Mouse (Mus musculus) forebrain, embryonic 12.5 days (tissue): ENCODE measurements at regions not wholly inside any gene's neighbourhood (a gene's known extent, or its start where the extent isn't known, plus 50 kb on each side); places are given as distances from the start of the nearest gene placed in this dataset.
A peak's percentile ranks its signal among the peaks of the same experiment; 100 is the strongest.

Experiments
- ATAC-seq: fragments of 200-750 bp; cut with Nextera tagmentation; 2 replicates; pipeline ENCODE4 v1.8.0; 2017; ENCODE audit warnings: moderate TSS enrichment; ENCODE audit not compliant: low FRiP score
- H3K27ac ChIP-seq: fragments of 300-500 bp; sonication (generic); 2 replicates; pipeline ENCODE4 v1.5.1; 2016; ENCODE audit warnings: mild to moderate bottlenecking
- H3K27me3 ChIP-seq: fragments of 300-500 bp; sonication (generic); 2 replicates; pipeline ENCODE4 v1.6.1; 2016; ENCODE audit warnings: mild to moderate bottlenecking
- H3K36me3 ChIP-seq: fragments of 300-500 bp; sonication (generic); replicated peaks from 2 replicates; pipeline ENCODE4 v1.6.1; 2016; ENCODE audit warnings: mild to moderate bottlenecking
- H3K4me1 ChIP-seq: fragments of 300-500 bp; sonication (generic); 2 replicates; pipeline ENCODE4 v1.6.1; 2016
- H3K4me2 ChIP-seq: fragments of 300-500 bp; sonication (generic); 2 replicates; pipeline ENCODE4 v1.6.1; 2016; ENCODE audit warnings: mild to moderate bottlenecking, moderate library complexity
- H3K4me3 ChIP-seq: fragments of 300-500 bp; sonication (generic); replicated peaks from 2 replicates; pipeline ENCODE4 v1.5.1; 2016; ENCODE audit warnings: mild to moderate bottlenecking
- H3K9ac ChIP-seq: fragments of 300-500 bp; sonication (generic); 2 replicates; pipeline ENCODE4 v1.6.1; 2016; ENCODE audit warnings: mild to moderate bottlenecking
- H3K9me3 ChIP-seq: fragments of 300-500 bp; sonication (generic); 2 replicates; pipeline ENCODE4 v1.6.1; 2016
- WGBS: fragments of 180-500 bp; shearing (Covaris S2); methylation state at CpG from one replicate; pipeline ENCODE4 v1.1.7; 2016; 5-methylcytosine and 5-hydroxymethylcytosine counted together
- microRNA-seq: library from miRNA; unstranded; fragments of <30 nt; microRNA quantifications from one replicate; pipeline ENCODE4, GENCODE M21; 2017

- 96% methylated on average over 2 of the region's 2 CpGs for whole genome bisulfite sequencing
- peaks cover 1% of the 10 kb centered on the region for H3K4me1 ChIP-seq
- no peaks in the 10 kb centered on the region for H3K36me3 ChIP-seq
- no peaks in the 10 kb centered on the region for H3K27me3 ChIP-seq
- no peak overlapping the region for H3K9ac ChIP-seq
- H3K4me3 ChIP-seq: no peak overlapping the region
- no peak overlapping the region for H3K27ac ChIP-seq
- H3K4me2 ChIP-seq: no peak overlapping the region
- no peaks in the 10 kb centered on the region for H3K9me3 ChIP-seq
- ATAC-seq: no peak
These were observed 974.0 kb downstream of the Stpg2 start for GRCm38 (mm10) chr3:140179471-140179870.

DNA sequence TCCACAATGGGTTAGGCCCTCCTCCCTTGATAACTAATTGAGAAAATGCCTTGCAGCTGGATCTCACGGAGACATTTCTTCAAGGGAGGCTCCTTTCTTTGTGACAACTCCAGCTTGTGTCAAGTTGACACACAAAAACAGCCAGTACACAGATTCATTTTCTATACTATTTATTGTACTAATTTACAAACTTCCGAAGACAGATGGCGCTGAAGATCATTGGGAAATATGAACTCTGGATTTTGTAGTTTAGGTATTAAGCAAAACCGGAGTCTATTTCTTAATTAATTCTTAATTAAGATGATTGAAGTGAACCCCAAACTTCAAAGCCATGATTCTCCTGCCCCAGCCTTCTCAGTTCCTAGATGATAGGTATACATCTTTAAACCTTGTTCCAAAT, 977.2 kb downstream of the Stpg2 start:
- H3K36me3 ChIP-seq: no peaks in the 10 kb centered on the region
- no peak for ATAC-seq
- H3K27ac ChIP-seq: no peak overlapping the region

GRCm38 (mm10) chr3:140184899-140185525, 979.5 kb downstream of the Stpg2 start:
- ATAC-seq: peak; percentile 39
- no peak overlapping the region for H3K9ac ChIP-seq
- no peaks in the 10 kb centered on the region for H3K36me3 ChIP-seq
- no peak overlapping the region for H3K4me3 ChIP-seq
- no peaks in the 10 kb centered on the region for H3K27me3 ChIP-seq
- 30% methylated on average over 4 of the region's 4 CpGs for WGBS
- no peaks in the 10 kb centered on the region for H3K9me3 ChIP-seq
- 0 out of 2 replicates have a peak overlapping the region, but pooled peaks have one; percentile 3 for H3K27ac ChIP-seq
- H3K4me2 ChIP-seq: no peak overlapping the region
- peaks cover 12% of the 10 kb centered on the region for H3K4me1 ChIP-seq

More for the DNA sequence above, 977.2 kb downstream of the Stpg2 start:
- H3K4me2 ChIP-seq: no peak overlapping the region
- peaks cover 12% of the 10 kb centered on the region for H3K4me1 ChIP-seq
- H3K9ac ChIP-seq: no peak overlapping the region
- H3K27me3 ChIP-seq: no peaks in the 10 kb centered on the region
- WGBS: 88% methylated on average over 4 of the region's 4 CpGs
- H3K4me3 ChIP-seq: no peak overlapping the region
- H3K9me3 ChIP-seq: no peaks in the 10 kb centered on the region

GRCm38 (mm10) chr3:140205914-140206313, 1000.4 kb downstream of the Stpg2 start:
- Histone ChIP-seq H3K27me3 (no peaks in the 10 kb centered on the region), H3K4me2 (no peak overlapping the region), H3K4me3 (no peak overlapping the region), H3K9me3 (no peaks in the 10 kb centered on the region), H3K9ac (no peak overlapping the region), H3K27ac (no peak overlapping the region), H3K36me3 (no peaks in the 10 kb centered on the region), H3K4me1 (no peaks in the 10 kb centered on the region)
- no peak for ATAC-seq

- no peak overlapping the region for H3K4me3 ChIP-seq
- no peak overlapping the region for H3K4me2 ChIP-seq
- no peak overlapping the region for H3K9ac ChIP-seq
- WGBS: 80% methylated on average over 3 of the region's 3 CpGs
- no peak for ATAC-seq
- H3K36me3 ChIP-seq: no peaks in the 10 kb centered on the region
- no peaks in the 10 kb centered on the region for H3K4me1 ChIP-seq
- no peaks in the 10 kb centered on the region for H3K27me3 ChIP-seq
- H3K9me3 ChIP-seq: no peaks in the 10 kb centered on the region
- H3K27ac ChIP-seq: no peak overlapping the region
These were observed 990.7 kb downstream of the Pdha2 start for GRCm38 (mm10) chr3:140221478-140221877.

- no peak overlapping the region for H3K4me2 ChIP-seq
- WGBS: 80% methylated on average over 2 of the region's 2 CpGs
- H3K9ac ChIP-seq: no peak overlapping the region
- H3K4me1 ChIP-seq: no peaks in the 10 kb centered on the region
- no peaks in the 10 kb centered on the region for H3K9me3 ChIP-seq
- no peak for ATAC-seq
- no peak overlapping the region for H3K27ac ChIP-seq
- H3K27me3 ChIP-seq: no peaks in the 10 kb centered on the region
- H3K4me3 ChIP-seq: no peak overlapping the region
- H3K36me3 ChIP-seq: no peaks in the 10 kb centered on the region
These were observed 981.4 kb downstream of the Pdha2 start for GRCm38 (mm10) chr3:140230712-140231111.

GRCm38 (mm10) chr3:140233144-140233543, 979.0 kb downstream of the Pdha2 start:
- no peak overlapping the region for H3K4me2 ChIP-seq
- no peak overlapping the region for H3K4me3 ChIP-seq
- 82% methylated on average over 4 of the region's 4 CpGs for WGBS
- no peaks in the 10 kb centered on the region for H3K9me3 ChIP-seq
- no peaks in the 10 kb centered on the region for H3K27me3 ChIP-seq
- no peaks in the 10 kb centered on the region for H3K4me1 ChIP-seq
- no peak overlapping the region for H3K27ac ChIP-seq
- no peaks in the 10 kb centered on the region for H3K36me3 ChIP-seq
- no peak overlapping the region for H3K9ac ChIP-seq
- no peak for ATAC-seq

GRCm38 (mm10) chr3:140233809-140234208, 978.3 kb downstream of the Pdha2 start:
- Histone ChIP-seq H3K36me3 (no peaks in the 10 kb centered on the region), H3K27ac (no peak overlapping the region), H3K27me3 (no peaks in the 10 kb centered on the region), H3K4me2 (no peak overlapping the region), H3K9me3 (no peaks in the 10 kb centered on the region), H3K4me1 (no peaks in the 10 kb centered on the region), H3K4me3 (no peak overlapping the region), H3K9ac (no peak overlapping the region)
- 83% methylated on average over 2 of the region's 2 CpGs for WGBS
- no peak for ATAC-seq

- no peak for ATAC-seq
- Histone ChIP-seq H3K9ac (no peak overlapping the region), H3K4me2 (no peak overlapping the region), H3K4me3 (no peak overlapping the region), H3K27ac (no peak overlapping the region), H3K4me1 (no peaks in the 10 kb centered on the region), H3K9me3 (no peaks in the 10 kb centered on the region), H3K27me3 (no peaks in the 10 kb centered on the region), H3K36me3 (no peaks in the 10 kb centered on the region)
- 91% methylated on average over 1 of the region's 1 CpGs for WGBS
These were observed 972.9 kb downstream of the Pdha2 start for GRCm38 (mm10) chr3:140239276-140239675.

Small RNAs in the stretch of these regions (microRNA-seq; reads per million reads assigned to microRNA genes)
- 50.2 reads per million, percentile 44 among the genes with 10 or more reads in this experiment for gene Mir7j
